Mouse (Mus musculus): ENCODE results near the gene Dcaf8. TPM values are rescaled to one million over a fixed set of nuclear protein-coding genes. Genes with fewer than 3 reads are reported as not detected.

The Dcaf8 gene
- polyA plus RNA-seq, 1 experiment, result 4.3 TPM

DNA sequence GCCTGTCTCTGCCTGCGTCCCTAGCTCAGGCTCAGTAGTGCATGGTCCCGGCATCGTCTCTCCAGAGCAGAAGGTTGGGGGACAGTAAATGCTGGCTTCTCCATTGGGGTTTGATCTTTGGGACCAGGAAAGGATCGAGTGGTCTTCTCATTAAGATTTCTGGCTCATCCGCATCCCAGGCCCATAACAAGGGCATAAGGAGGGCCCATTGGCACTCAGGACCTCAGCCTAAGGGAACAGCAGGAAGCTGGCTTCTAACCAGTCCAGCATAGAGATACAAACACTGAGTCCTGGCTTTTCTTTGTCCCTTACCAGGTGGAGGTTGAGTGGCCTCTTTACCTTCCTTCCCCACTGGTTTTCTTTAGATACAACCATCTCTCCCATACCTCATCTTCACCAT lies 50.0 kb downstream of the Dcaf8 start:
- H3K4me1 ChIP-seq (ENCODE audit: control insufficient read depth), result no peaks in the 10 kb centered on the region; the same call in 1 of the 2 replicates
- H3K36me3 ChIP-seq (ENCODE audit: control insufficient read depth), result peaks cover 91% of the 10 kb centered on the region
- TF ChIP-seq GATA1 (IDR thresholded peaks at IDR 0.05; ENCODE audit: low read length) (no peak), TAL1 (IDR thresholded peaks at IDR 0.05; ENCODE audit: low read length) (no peak)
- no peaks in the 10 kb centered on the region for H3K9me3 ChIP-seq (ENCODE audit: control insufficient read depth, low read length)
- H3K27me3 ChIP-seq (ENCODE audit: control insufficient read depth), result no peaks in the 10 kb centered on the region
- no peak overlapping the region for H3K4me3 ChIP-seq (replicated peaks)

DNA sequence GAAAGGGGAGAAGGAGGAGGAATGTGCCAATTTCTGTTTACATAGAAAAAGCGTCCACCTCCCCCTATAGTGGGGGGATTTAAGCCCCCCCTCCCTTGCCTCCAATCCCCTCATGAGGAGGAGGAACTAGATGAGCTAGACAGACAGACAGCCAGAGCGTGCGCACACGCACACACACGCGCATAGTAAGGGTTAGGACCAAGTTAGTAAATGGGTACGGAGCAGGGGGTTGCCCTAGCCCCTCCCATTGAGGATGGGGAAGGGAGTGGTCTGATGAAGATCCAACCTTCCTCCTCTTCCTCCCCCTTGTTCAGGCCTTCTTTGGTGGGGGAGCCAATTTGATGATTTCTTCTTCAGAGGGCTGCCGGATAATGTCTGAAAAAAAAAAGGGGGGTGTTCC lies 50.4 kb downstream of the Dcaf8 start:
- TF ChIP-seq GATA1 (IDR thresholded peaks at IDR 0.05; ENCODE audit: low read length), result no peak
- TF ChIP-seq TAL1 (IDR thresholded peaks at IDR 0.05; ENCODE audit: low read length), result no peak
- Histone ChIP-seq H3K9me3 (ENCODE audit: control insufficient read depth, low read length) (no peaks in the 10 kb centered on the region), H3K27me3 (ENCODE audit: control insufficient read depth) (peaks cover 2% of the 10 kb centered on the region), H3K36me3 (ENCODE audit: control insufficient read depth) (peaks cover 91% of the 10 kb centered on the region), H3K4me3 (replicated peaks) (no peak overlapping the region), H3K4me1 (ENCODE audit: control insufficient read depth) (no peaks in the 10 kb centered on the region; the same call in 1 of the 2 replicates)

DNA sequence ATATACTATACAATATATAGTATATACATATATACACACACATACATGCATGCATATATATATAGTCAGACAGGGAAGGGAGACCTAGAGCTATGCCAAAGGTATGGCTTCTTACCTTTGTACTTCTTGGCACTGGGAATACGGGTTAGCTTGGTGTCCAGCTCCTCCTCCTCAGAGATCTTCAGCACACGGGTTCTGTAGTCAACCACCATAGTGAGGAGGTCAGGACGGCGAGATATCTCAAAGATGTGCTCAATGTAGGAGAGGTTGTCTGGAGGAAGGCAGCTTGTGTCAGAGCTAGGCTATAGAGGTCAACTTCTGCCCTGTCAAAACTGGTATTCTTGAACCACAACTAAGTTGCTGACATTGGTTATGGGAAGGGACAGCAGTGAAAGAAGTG lies 51.1 kb downstream of the Dcaf8 start:
- no peaks in the 10 kb centered on the region for H3K9me3 ChIP-seq (ENCODE audit: control insufficient read depth, low read length)
- H3K4me3 ChIP-seq (replicated peaks), result no peak overlapping the region
- peaks cover 84% of the 10 kb centered on the region for H3K36me3 ChIP-seq (ENCODE audit: control insufficient read depth)
- peaks cover 8% of the 10 kb centered on the region for H3K27me3 ChIP-seq (ENCODE audit: control insufficient read depth)
- peaks cover 2% of the 10 kb centered on the region for H3K4me1 ChIP-seq (ENCODE audit: control insufficient read depth)
- TF ChIP-seq TAL1 (IDR thresholded peaks at IDR 0.05; ENCODE audit: low read length) (no peak), GATA1 (IDR thresholded peaks at IDR 0.05; ENCODE audit: low read length) (no peak)

DNA sequence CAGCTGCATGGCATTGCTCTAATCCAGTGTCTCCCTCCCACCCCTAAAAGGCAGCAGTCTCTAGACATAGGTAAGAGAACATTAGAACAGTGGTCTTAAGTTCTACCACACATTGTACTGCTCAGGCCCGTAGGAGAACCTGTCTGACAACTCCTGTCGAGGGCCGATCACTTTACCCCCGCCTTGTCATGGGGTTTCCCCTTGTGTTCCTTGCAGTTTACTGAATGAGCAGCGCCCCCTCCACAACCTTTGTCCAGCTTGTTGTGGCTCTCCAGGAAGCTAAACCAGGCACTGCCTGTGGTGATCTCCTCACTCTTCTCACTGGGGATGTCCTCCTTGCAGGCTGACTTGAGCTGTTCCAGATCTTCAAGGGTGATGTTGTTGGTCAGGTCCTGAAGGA lies 52.3 kb downstream of the Dcaf8 start:
- Histone ChIP-seq H3K36me3 (ENCODE audit: control insufficient read depth) (peaks cover 72% of the 10 kb centered on the region), H3K27me3 (ENCODE audit: control insufficient read depth) (peaks cover 20% of the 10 kb centered on the region), H3K4me3 (replicated peaks) (no peak overlapping the region), H3K4me1 (ENCODE audit: control insufficient read depth) (peaks cover 2% of the 10 kb centered on the region), H3K9me3 (ENCODE audit: control insufficient read depth, low read length) (no peaks in the 10 kb centered on the region)
- no peak for TF ChIP-seq GATA1 (IDR thresholded peaks at IDR 0.05; ENCODE audit: low read length)
- no peak for TF ChIP-seq TAL1 (IDR thresholded peaks at IDR 0.05; ENCODE audit: low read length)

DNA sequence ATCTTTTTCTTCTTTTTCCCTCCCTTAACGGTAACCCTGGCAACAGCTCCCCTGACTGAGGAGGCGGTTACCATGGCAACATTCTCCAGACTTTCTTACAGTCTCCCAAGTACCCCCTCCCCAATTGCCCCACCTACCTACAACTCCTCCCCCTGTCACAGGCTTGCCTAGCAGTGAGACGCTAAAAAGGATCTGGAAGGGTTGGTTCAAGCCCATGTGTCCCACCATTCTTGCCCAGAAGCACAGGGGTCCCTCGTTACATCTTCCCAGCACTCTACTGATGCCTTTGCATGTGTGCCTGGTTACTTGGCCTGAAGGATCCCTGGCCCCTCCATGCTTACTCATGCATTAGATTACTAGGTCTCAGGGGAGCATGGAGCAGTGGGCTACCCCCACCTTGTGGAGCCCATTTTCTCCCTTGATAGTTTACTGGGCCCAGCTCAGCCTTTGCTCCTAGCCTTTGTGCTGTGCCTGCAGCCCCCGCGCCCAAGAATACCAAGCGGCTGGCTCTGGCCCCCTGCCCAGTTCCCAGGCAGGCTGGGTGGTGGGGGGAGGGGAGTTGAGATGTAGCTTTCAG lies 53.1 kb downstream of the Dcaf8 start:
- TF ChIP-seq GATA1 (IDR thresholded peaks at IDR 0.05; ENCODE audit: low read length) (no peak), TAL1 (IDR thresholded peaks at IDR 0.05; ENCODE audit: low read length) (no peak)
- Histone ChIP-seq H3K4me3 (replicated peaks) (no peak overlapping the region), H3K4me1 (ENCODE audit: control insufficient read depth) (peaks cover 3% of the 10 kb centered on the region), H3K9me3 (ENCODE audit: control insufficient read depth, low read length) (no peaks in the 10 kb centered on the region), H3K36me3 (ENCODE audit: control insufficient read depth) (peaks cover 64% of the 10 kb centered on the region), H3K27me3 (ENCODE audit: control insufficient read depth) (peaks cover 28% of the 10 kb centered on the region)

DNA sequence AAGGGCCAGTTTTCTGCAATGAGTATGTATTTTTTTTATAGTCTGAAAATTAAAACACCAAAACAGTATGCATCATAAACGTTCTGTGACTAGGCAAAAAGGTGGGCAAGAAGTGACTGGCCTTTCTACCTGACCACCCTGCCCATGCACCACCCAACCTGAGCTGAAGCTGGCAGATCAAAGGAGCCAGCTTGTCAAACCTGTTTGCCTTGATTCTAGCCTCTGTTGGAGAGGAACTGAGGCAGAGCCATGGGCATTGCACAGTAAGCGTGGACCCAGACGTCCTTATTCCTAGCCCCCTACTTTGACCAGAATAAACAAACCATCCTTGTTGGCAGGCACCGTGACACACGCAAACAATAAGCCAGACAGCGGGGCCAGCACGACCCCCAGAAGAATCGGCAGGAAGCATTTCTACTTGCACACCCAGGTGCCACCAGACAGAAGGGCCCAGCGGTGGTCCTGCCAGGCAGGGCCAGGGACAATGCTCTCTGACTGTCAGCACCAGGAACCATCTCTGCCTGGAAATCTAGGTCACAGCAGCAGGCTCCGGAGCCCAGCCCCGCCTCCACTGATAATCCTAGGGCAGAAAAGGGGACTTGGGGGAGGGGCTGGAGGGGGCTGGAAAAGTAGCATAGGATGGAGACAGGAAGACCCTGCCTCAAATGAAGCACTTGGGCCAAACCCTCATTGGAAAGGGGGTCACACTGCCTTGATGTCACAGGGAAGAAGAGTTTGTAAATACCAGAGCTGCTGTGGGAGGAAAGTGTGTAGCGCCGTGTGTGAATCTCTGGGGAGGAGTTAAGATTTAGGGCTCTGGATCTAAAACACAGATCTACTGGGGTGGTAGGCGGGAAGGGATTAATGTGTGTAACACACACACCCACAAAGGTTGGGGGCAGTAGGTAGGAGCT lies 54.3 kb downstream of the Dcaf8 start:
- no peak overlapping the region for H3K4me3 ChIP-seq (replicated peaks)
- peaks cover 41% of the 10 kb centered on the region for H3K27me3 ChIP-seq (ENCODE audit: control insufficient read depth)
- H3K9me3 ChIP-seq (ENCODE audit: control insufficient read depth, low read length), result no peaks in the 10 kb centered on the region
- no peak for TF ChIP-seq TAL1 (IDR thresholded peaks at IDR 0.05; ENCODE audit: low read length)
- no peak for TF ChIP-seq GATA1 (IDR thresholded peaks at IDR 0.05; ENCODE audit: low read length)
- H3K36me3 ChIP-seq (ENCODE audit: control insufficient read depth), result peaks cover 51% of the 10 kb centered on the region
- H3K4me1 ChIP-seq (ENCODE audit: control insufficient read depth), result peaks cover 8% of the 10 kb centered on the region

DNA sequence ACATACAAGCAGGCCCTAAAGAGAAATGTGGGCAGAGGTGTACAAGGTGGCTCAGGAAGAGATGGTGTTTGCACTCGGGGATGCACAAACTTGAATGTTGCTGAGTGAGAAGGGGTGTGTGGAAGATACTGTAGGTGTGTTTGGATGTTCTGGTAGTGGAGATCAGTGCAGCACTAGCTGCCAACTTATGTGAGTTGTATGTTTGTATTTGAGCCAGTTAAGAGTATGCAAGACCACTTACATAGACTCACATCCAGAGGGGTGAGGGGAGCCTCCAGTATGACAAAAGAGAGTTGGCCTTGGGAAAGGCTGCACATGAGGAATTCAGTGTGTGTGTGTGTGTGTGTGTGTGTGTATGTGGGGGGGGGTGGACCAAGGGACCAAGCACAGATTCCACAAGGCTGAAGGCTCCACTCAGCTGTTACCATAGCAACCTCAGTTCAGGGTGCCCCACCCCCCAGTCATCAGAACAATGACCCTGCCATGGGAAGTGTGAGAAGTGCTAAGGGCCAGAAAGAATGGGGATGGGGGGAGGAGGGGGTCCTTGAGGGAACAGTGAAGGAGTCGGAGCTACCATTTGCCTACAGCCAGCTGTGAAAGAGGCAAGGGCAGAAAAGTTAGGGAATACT lies 55.1 kb downstream of the Dcaf8 start:
- TF ChIP-seq TAL1 (IDR thresholded peaks at IDR 0.05; ENCODE audit: low read length) (no peak), GATA1 (IDR thresholded peaks at IDR 0.05; ENCODE audit: low read length) (no peak)
- Histone ChIP-seq H3K9me3 (ENCODE audit: control insufficient read depth, low read length) (no peaks in the 10 kb centered on the region), H3K4me3 (replicated peaks) (no peak overlapping the region), H3K36me3 (ENCODE audit: control insufficient read depth) (peaks cover 44% of the 10 kb centered on the region), H3K27me3 (ENCODE audit: control insufficient read depth) (peaks cover 44% of the 10 kb centered on the region), H3K4me1 (ENCODE audit: control insufficient read depth) (peaks cover 8% of the 10 kb centered on the region)

DNA sequence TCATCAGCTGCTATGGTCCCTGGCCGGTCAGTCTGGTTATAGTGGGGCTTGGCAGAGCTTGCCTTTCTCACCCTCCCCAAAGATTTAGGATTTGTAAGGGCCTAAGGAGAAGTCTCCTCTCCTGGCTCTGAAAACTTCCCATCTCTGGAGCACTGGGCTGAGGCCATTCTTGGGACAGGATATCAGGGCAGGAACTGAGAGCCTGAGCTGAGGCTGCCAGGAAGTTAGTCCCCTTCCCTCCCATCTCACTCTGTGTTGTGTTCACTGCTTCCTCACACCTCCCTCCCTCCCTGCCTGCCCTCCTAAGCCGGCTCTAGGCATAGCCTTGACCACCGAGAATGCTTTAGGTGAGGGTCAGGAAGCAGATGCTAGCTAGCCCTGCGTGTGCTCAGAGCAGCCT lies 55.7 kb downstream of the Dcaf8 start:
- Histone ChIP-seq H3K4me3 (replicated peaks) (no peak overlapping the region), H3K27me3 (ENCODE audit: control insufficient read depth) (peaks cover 44% of the 10 kb centered on the region)
- TF ChIP-seq GATA1 (IDR thresholded peaks at IDR 0.05; ENCODE audit: low read length), result no peak
- TF ChIP-seq TAL1 (IDR thresholded peaks at IDR 0.05; ENCODE audit: low read length), result no peak

More for the DNA sequence above, 55.7 kb downstream of the Dcaf8 start:
- H3K9me3 ChIP-seq (ENCODE audit: control insufficient read depth, low read length), result no peaks in the 10 kb centered on the region
- peaks cover 8% of the 10 kb centered on the region for H3K4me1 ChIP-seq (ENCODE audit: control insufficient read depth)
- H3K36me3 ChIP-seq (ENCODE audit: control insufficient read depth), result peaks cover 38% of the 10 kb centered on the region

Measured in erythroblast, embryonic 14.5 days (primary cell).